Mouse (Mus musculus): ENCODE measurements around the gene Rabgef1. TPM values are rescaled to one million over a fixed set of nuclear protein-coding genes. Genes with fewer than 3 reads are reported as not detected.
A peak's percentile ranks its signal among the peaks of the same experiment; 100 is the strongest.

Rabgef1 gene
- 46.7 and 48.7 TPM in 2 replicates for polyA plus RNA-seq (2015; fragmentation: Nextera tagmentation; extraction: Ambion mirVana)

- Histone ChIP-seq H3K4me1 (ENCODE audit: control insufficient read depth, insufficient read depth, low read length) (peaks cover 26% of the 10 kb centered on the region), H3K9me3 (replicated peaks; ENCODE audit: control insufficient read depth, low read length, poor library complexity, severe bottlenecking) (no peaks in the 10 kb centered on the region), H3K4me3 (ENCODE audit: low read depth, low read length) (peak within 1 kb of the TSS; percentile 98), H3K27ac (ENCODE audit: low read length) (peak within 1 kb of the TSS; percentile 90), H3K27me3 (ENCODE audit: control insufficient read depth, insufficient read depth, low read depth, low read length) (no peaks in the 10 kb centered on the region), H3K36me3 (ENCODE audit: control insufficient read depth, insufficient read depth, low read length) (no peaks in the 10 kb centered on the region), H3K4me2 (ENCODE audit: low read length) (peak within 1 kb of the TSS; percentile 91), H3K9ac (ENCODE audit: low read depth, low read length) (peak within 1 kb of the TSS; percentile 94)
- WGBS, result under 1% methylated on average over 41 of the region's 62 CpGs
- ATAC-seq, result peak; percentile 95
Observed at GRCm38 (mm10) chr5:130171423-130171954, at the start of gene Rabgef1. TSS of gene Rabgef1 (plus strand) at chr5:130171798.

- H3K4me3 ChIP-seq (ENCODE audit: low read depth, low read length), result no peak overlapping the region
- H3K4me2 ChIP-seq (ENCODE audit: low read length), result no peak overlapping the region
- 91% methylated on average over 2 of the region's 2 CpGs for WGBS
- no peak for ATAC-seq
- no peak overlapping the region for H3K9ac ChIP-seq (ENCODE audit: low read depth, low read length)
- 0 out of 2 replicates have a peak, but pooled peaks cover 2% of the 10 kb centered on the region for H3K4me1 ChIP-seq (ENCODE audit: control insufficient read depth, insufficient read depth, low read length)
- H3K27ac ChIP-seq (ENCODE audit: low read length), result no peak overlapping the region
- no peaks in the 10 kb centered on the region for H3K9me3 ChIP-seq (replicated peaks; ENCODE audit: control insufficient read depth, low read length, poor library complexity, severe bottlenecking)
- H3K27me3 ChIP-seq (ENCODE audit: control insufficient read depth, insufficient read depth, low read depth, low read length), result no peaks in the 10 kb centered on the region
- H3K36me3 ChIP-seq (ENCODE audit: control insufficient read depth, insufficient read depth, low read length), result no peaks in the 10 kb centered on the region
Observed at GRCm38 (mm10) chr5:130122355-130122754, 49.2 kb upstream of the Rabgef1 start.

GRCm38 (mm10) chr5:130124271-130124670 is 47.3 kb upstream of the Rabgef1 start:
- Histone ChIP-seq H3K27ac (ENCODE audit: low read length) (0 out of 2 replicates have a peak overlapping the region, but pooled peaks have one; percentile 8), H3K4me3 (ENCODE audit: low read depth, low read length) (no peak overlapping the region), H3K4me1 (ENCODE audit: control insufficient read depth, insufficient read depth, low read length) (0 out of 2 replicates have a peak, but pooled peaks cover 2% of the 10 kb centered on the region), H3K9ac (ENCODE audit: low read depth, low read length) (no peak overlapping the region), H3K4me2 (ENCODE audit: low read length) (no peak overlapping the region), H3K36me3 (ENCODE audit: control insufficient read depth, insufficient read depth, low read length) (no peaks in the 10 kb centered on the region), H3K27me3 (ENCODE audit: control insufficient read depth, insufficient read depth, low read depth, low read length) (no peaks in the 10 kb centered on the region), H3K9me3 (replicated peaks; ENCODE audit: control insufficient read depth, low read length, poor library complexity, severe bottlenecking) (no peaks in the 10 kb centered on the region)
- WGBS, result 68% methylated on average over 5 of the region's 5 CpGs
- no peak for ATAC-seq

GRCm38 (mm10) chr5:130128686-130129523 is 42.7 kb upstream of the Rabgef1 start:
- H3K36me3 ChIP-seq (ENCODE audit: control insufficient read depth, insufficient read depth, low read length), result 0 out of 2 replicates have a peak, but pooled peaks cover 2% of the 10 kb centered on the region
- no peak for ATAC-seq

GRCm38 (mm10) chr5:130129524-130129793 is 42.1 kb upstream of the Rabgef1 start:
- H3K4me1 ChIP-seq (ENCODE audit: control insufficient read depth, insufficient read depth, low read length), result no peaks in the 10 kb centered on the region
- H3K9me3 ChIP-seq (replicated peaks; ENCODE audit: control insufficient read depth, low read length, poor library complexity, severe bottlenecking), result no peaks in the 10 kb centered on the region
- H3K27me3 ChIP-seq (ENCODE audit: control insufficient read depth, insufficient read depth, low read depth, low read length), result no peaks in the 10 kb centered on the region
- ATAC-seq, result no peak
- no peak overlapping the region for H3K9ac ChIP-seq (ENCODE audit: low read depth, low read length)
- H3K4me2 ChIP-seq (ENCODE audit: low read length), result no peak overlapping the region
- H3K4me3 ChIP-seq (ENCODE audit: low read depth, low read length), result no peak overlapping the region
- 0 out of 2 replicates have a peak, but pooled peaks cover 2% of the 10 kb centered on the region for H3K36me3 ChIP-seq (ENCODE audit: control insufficient read depth, insufficient read depth, low read length)
- WGBS, result 89% methylated on average over 5 of the region's 5 CpGs
- H3K27ac ChIP-seq (ENCODE audit: low read length), result no peak overlapping the region

More at GRCm38 (mm10) chr5:130128686-130129523, 42.7 kb upstream of the Rabgef1 start:
- H3K27ac ChIP-seq (ENCODE audit: low read length), result no peak overlapping the region
- H3K9me3 ChIP-seq (replicated peaks; ENCODE audit: control insufficient read depth, low read length, poor library complexity, severe bottlenecking), result no peaks in the 10 kb centered on the region
- no peaks in the 10 kb centered on the region for H3K27me3 ChIP-seq (ENCODE audit: control insufficient read depth, insufficient read depth, low read depth, low read length)
- H3K4me3 ChIP-seq (ENCODE audit: low read depth, low read length), result no peak overlapping the region
- 67% methylated on average over 11 of the region's 11 CpGs for WGBS
- no peaks in the 10 kb centered on the region for H3K4me1 ChIP-seq (ENCODE audit: control insufficient read depth, insufficient read depth, low read length)
- no peak overlapping the region for H3K9ac ChIP-seq (ENCODE audit: low read depth, low read length)
- H3K4me2 ChIP-seq (ENCODE audit: low read length), result no peak overlapping the region

- H3K4me3 ChIP-seq (ENCODE audit: low read depth, low read length), result no peak overlapping the region
- H3K9me3 ChIP-seq (replicated peaks; ENCODE audit: control insufficient read depth, low read length, poor library complexity, severe bottlenecking), result no peaks in the 10 kb centered on the region
- no peak overlapping the region for H3K9ac ChIP-seq (ENCODE audit: low read depth, low read length)
- no peaks in the 10 kb centered on the region for H3K27me3 ChIP-seq (ENCODE audit: control insufficient read depth, insufficient read depth, low read depth, low read length)
- no peak overlapping the region for H3K4me2 ChIP-seq (ENCODE audit: low read length)
- no peak for ATAC-seq
- H3K36me3 ChIP-seq (ENCODE audit: control insufficient read depth, insufficient read depth, low read length), result no peaks in the 10 kb centered on the region
- H3K4me1 ChIP-seq (ENCODE audit: control insufficient read depth, insufficient read depth, low read length), result no peaks in the 10 kb centered on the region
- WGBS, result 96% methylated on average over 13 of the region's 13 CpGs
- no peak overlapping the region for H3K27ac ChIP-seq (ENCODE audit: low read length)
Observed at GRCm38 (mm10) chr5:130136597-130136996, 35.0 kb upstream of the Rabgef1 start.

GRCm38 (mm10) chr5:130139393-130139792 is 32.2 kb upstream of the Rabgef1 start:
- Histone ChIP-seq H3K27me3 (ENCODE audit: control insufficient read depth, insufficient read depth, low read depth, low read length) (no peaks in the 10 kb centered on the region), H3K4me1 (ENCODE audit: control insufficient read depth, insufficient read depth, low read length) (peaks cover 3% of the 10 kb centered on the region; the same call in 1 of the 2 replicates), H3K9ac (ENCODE audit: low read depth, low read length) (no peak overlapping the region), H3K9me3 (replicated peaks; ENCODE audit: control insufficient read depth, low read length, poor library complexity, severe bottlenecking) (no peaks in the 10 kb centered on the region), H3K36me3 (ENCODE audit: control insufficient read depth, insufficient read depth, low read length) (no peaks in the 10 kb centered on the region), H3K4me2 (ENCODE audit: low read length) (no peak overlapping the region), H3K27ac (ENCODE audit: low read length) (no peak overlapping the region), H3K4me3 (ENCODE audit: low read depth, low read length) (no peak overlapping the region)
- ATAC-seq, result no peak
- WGBS, result 22% methylated on average over 8 of the region's 8 CpGs

- Histone ChIP-seq H3K27ac (ENCODE audit: low read length) (no peak overlapping the region), H3K27me3 (ENCODE audit: control insufficient read depth, insufficient read depth, low read depth, low read length) (no peaks in the 10 kb centered on the region), H3K4me3 (ENCODE audit: low read depth, low read length) (no peak overlapping the region), H3K36me3 (ENCODE audit: control insufficient read depth, insufficient read depth, low read length) (no peaks in the 10 kb centered on the region), H3K9ac (ENCODE audit: low read depth, low read length) (no peak overlapping the region), H3K4me1 (ENCODE audit: control insufficient read depth, insufficient read depth, low read length) (peaks cover 12% of the 10 kb centered on the region), H3K4me2 (ENCODE audit: low read length) (no peak overlapping the region), H3K9me3 (replicated peaks; ENCODE audit: control insufficient read depth, low read length, poor library complexity, severe bottlenecking) (no peaks in the 10 kb centered on the region)
- ATAC-seq, result no peak
- 80% methylated on average over 5 of the region's 5 CpGs for WGBS
Observed at GRCm38 (mm10) chr5:130141138-130141537, 30.5 kb upstream of the Rabgef1 start.

- no peaks in the 10 kb centered on the region for H3K36me3 ChIP-seq (ENCODE audit: control insufficient read depth, insufficient read depth, low read length)
- H3K4me3 ChIP-seq (ENCODE audit: low read depth, low read length), result no peak overlapping the region
- no peaks in the 10 kb centered on the region for H3K27me3 ChIP-seq (ENCODE audit: control insufficient read depth, insufficient read depth, low read depth, low read length)
- no peak for ATAC-seq
- H3K27ac ChIP-seq (ENCODE audit: low read length), result no peak overlapping the region
- no peaks in the 10 kb centered on the region for H3K9me3 ChIP-seq (replicated peaks; ENCODE audit: control insufficient read depth, low read length, poor library complexity, severe bottlenecking)
- H3K4me2 ChIP-seq (ENCODE audit: low read length), result no peak overlapping the region
- H3K9ac ChIP-seq (ENCODE audit: low read depth, low read length), result no peak overlapping the region
- WGBS, result 76% methylated on average over 4 of the region's 4 CpGs
- H3K4me1 ChIP-seq (ENCODE audit: control insufficient read depth, insufficient read depth, low read length), result peaks cover 20% of the 10 kb centered on the region
Observed at GRCm38 (mm10) chr5:130142041-130142440, 29.6 kb upstream of the Rabgef1 start.
